ENCODE assay signal across 26 mouse cellular contexts in the genomic region with DNA sequence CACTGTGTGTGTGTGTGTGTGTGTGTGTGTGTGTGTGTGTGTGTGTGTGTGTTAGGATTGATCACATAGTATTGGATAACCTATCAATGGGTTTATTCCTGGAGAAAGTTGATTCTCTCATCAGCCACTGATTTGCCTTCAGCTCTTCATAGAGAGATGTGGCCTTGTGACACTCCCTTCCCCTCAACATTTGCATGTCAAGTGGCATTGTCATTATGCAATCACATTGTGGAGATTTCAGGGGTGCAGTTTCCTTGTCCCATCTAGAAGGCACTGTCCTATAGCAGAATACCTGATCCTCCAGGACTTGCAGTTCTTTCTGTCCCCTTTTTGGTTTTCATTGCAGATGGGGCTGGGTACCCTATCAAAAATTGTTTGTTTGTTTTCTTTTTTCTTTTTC.
"Had no signal": no experiment of that assay in that cellular context is flagged by ENCODE, and none has a peak within 500 bp of the region (broad histone marks: within the 10 kb centered on the region; RNA-seq: fewer than 3 reads in every experiment).

No protein-coding gene starts in this region.

- ATAC-seq: liver, postnatal 0 days; lung, postnatal 0 days; midbrain, embryonic 15.5 days had no signal

- H3K9ac ChIP-seq: limb, embryonic 12.5 days; limb, embryonic 15.5 days; liver, embryonic 14.5 days; liver, postnatal 0 days; lung, embryonic 14.5 days; midbrain, embryonic 15.5 days; neural tube, embryonic 12.5 days; neural tube, embryonic 15.5 days had no signal

- H3K36me3 ChIP-seq: limb, embryonic 12.5 days; limb, embryonic 15.5 days; midbrain, embryonic 10.5 days; midbrain, embryonic 15.5 days; neural tube, embryonic 12.5 days; neural tube, embryonic 15.5 days had no signal

- H3K9me3 ChIP-seq: limb, embryonic 12.5 days; limb, embryonic 15.5 days; megakaryocyte, embryonic 14.5 days; midbrain, embryonic 10.5 days; midbrain, embryonic 15.5 days; neural tube, embryonic 12.5 days; neural tube, embryonic 15.5 days had no signal

- H3K4me3 ChIP-seq: layer of hippocampus, adult 2 months; limb, embryonic 12.5 days; limb, embryonic 15.5 days; megakaryocyte, embryonic 14.5 days; midbrain, embryonic 10.5 days; midbrain, embryonic 15.5 days; neural tube, embryonic 12.5 days; neural tube, embryonic 15.5 days had no signal

- H3K27me3 ChIP-seq: limb, embryonic 12.5 days; limb, embryonic 15.5 days; megakaryocyte, embryonic 14.5 days; midbrain, embryonic 15.5 days; neural tube, embryonic 12.5 days; neural tube, embryonic 15.5 days had no signal

- H3K27ac ChIP-seq: kidney, postnatal 0 days; layer of hippocampus, adult 2 months; limb, embryonic 12.5 days; limb, embryonic 15.5 days; liver, embryonic 14.5 days; macrophage; midbrain, embryonic 10.5 days; midbrain, embryonic 15.5 days; neural tube, embryonic 12.5 days; neural tube, embryonic 15.5 days; stomach, postnatal 0 days had no signal

- DNase-seq: kidney, adult 9 months; kidney, postnatal 25 days; layer of hippocampus, adult 9-11 months; left cerebral cortex, postnatal 4 days; liver, postnatal 0 days; lung, embryonic 14.5 days; right cerebral cortex, adult 18-20 months; right cerebral cortex, postnatal 14 days; right cerebral cortex, postnatal 4 days; thymus, adult 2 months; thymus, postnatal 14 days; thymus, postnatal 4 days had no signal

- H3K4me1 ChIP-seq: limb, embryonic 12.5 days; limb, embryonic 15.5 days; megakaryocyte, embryonic 14.5 days; midbrain, embryonic 10.5 days; midbrain, embryonic 15.5 days; neural tube, embryonic 12.5 days; neural tube, embryonic 15.5 days had no signal

- H3K4me2 ChIP-seq: limb, embryonic 12.5 days; limb, embryonic 15.5 days; liver, embryonic 11.5 days; lung, embryonic 14.5 days; midbrain, embryonic 15.5 days; neural tube, embryonic 12.5 days; neural tube, embryonic 15.5 days had no signal
